Mouse (Mus musculus): ENCODE data around the gene Fyttd1.

Gene Fyttd1

GRCm38 (mm10) chr16:32942694-32943093, 65.4 kb downstream of the Fyttd1 start:
- in situ Hi-C loops (cut with MseI, MboI) = no loop called here

- in situ Hi-C loops (cut with MseI, MboI) = no loop called here
Measured at GRCm38 (mm10) chr16:32945379-32945778, 68.1 kb downstream of the Fyttd1 start.

- in situ Hi-C loops (cut with MseI, MboI) = no loop called here
Measured at GRCm38 (mm10) chr16:32948016-32948415, 70.7 kb downstream of the Fyttd1 start.

GRCm38 (mm10) chr16:32948656-32949055, 71.4 kb downstream of the Fyttd1 start:
- in situ Hi-C loops (cut with MseI, MboI) = no loop called here

GRCm38 (mm10) chr16:32949281-32949680, 72.0 kb downstream of the Fyttd1 start:
- in situ Hi-C loops (cut with MseI, MboI) = no loop called here

- in situ Hi-C loops (cut with MseI, MboI) = no loop called here
Measured at GRCm38 (mm10) chr16:32951074-32951473, 73.8 kb downstream of the Fyttd1 start.

GRCm38 (mm10) chr16:32953806-32954205, 76.5 kb downstream of the Fyttd1 start:
- in situ Hi-C loops (cut with MseI, MboI) = no loop called here

GRCm38 (mm10) chr16:32954304-32954703, 77.0 kb downstream of the Fyttd1 start:
- in situ Hi-C loops (cut with MseI, MboI) = no loop called here

GRCm38 (mm10) chr16:32956889-32957288, 79.6 kb downstream of the Fyttd1 start:
- in situ Hi-C loops (cut with MseI, MboI) = no loop called here
